Mouse (Mus musculus) hindlimb bud, embryonic 11.5 days (tissue): ENCODE results near the gene Nudt3.

Experiments used
- DNase-seq: peaks from one replicate; pipeline ENCODE4 v3.0.0-alpha.2; 2012; ENCODE audit warnings: low read depth, low spot score; ENCODE audit errors: extremely low spot score

The Nudt3 gene

GRCm38 (mm10) chr17:27603522-27604234 lies 19.6 kb downstream of the Nudt3 start:
- DNase-seq, result no peak

- DNase-seq, result no peak
Observed at GRCm38 (mm10) chr17:27603036-27603435, 20.3 kb downstream of the Nudt3 start.

GRCm38 (mm10) chr17:27600869-27601268 lies 22.4 kb downstream of the Nudt3 start:
- no peak for DNase-seq

DNA sequence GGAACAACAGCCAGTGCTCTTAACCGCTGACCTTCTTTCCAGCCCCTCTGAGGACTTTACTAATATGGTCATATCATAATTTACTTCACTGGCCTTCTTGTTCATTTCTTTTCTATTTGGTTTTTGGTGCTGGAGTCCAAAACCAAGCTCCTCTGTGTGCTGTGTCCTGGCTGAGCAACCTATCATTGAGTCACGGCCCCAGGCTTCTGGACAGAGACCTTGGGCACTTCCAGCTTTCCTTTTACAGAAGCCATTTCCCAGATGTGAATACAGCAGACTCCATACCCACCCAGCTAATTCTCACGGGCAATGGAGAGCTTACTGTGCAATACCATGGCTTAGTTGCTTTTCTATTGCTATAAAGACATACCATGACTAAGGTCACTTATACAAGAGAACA lies 23.0 kb downstream of the Nudt3 start:
- DNase-seq, result no peak

GRCm38 (mm10) chr17:27596376-27597190 lies 26.7 kb downstream of the Nudt3 start:
- no peak for DNase-seq

DNA sequence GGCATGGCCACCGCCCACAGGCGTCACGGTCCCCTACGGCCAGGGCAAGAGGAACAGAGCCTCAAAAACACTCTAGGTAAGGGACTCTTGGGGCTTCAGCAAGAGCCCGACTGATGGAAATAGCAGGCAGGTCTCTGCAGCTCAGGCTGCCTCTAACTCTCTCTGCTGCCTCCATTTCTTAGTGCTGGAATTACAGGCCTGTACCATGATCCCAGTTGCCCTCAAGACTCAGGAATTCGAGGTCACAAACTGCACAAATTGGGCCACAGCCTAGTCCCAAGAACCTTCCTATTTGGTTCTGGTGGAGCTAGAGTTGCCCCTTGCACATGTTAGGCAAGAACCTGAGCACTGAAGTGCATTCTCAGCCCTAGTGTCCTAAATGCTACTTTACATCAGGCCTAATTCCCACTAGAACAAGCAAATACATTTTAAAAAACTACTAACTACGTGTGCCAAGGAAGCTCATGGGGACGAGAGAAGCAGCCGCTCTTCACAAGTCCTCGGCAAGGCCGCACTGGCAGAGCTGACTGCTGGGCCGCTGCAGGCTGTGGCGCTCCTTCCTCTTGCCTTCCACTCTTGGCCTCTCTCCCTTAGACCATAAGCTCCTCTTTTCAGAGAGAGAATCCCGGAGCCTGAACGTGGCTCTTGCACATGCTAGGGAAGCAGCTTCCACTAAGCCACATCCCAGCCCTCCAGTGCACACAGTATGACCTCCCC lies 27.5 kb downstream of the Nudt3 start:
- DNase-seq, result no peak

- no peak for DNase-seq
Observed at GRCm38 (mm10) chr17:27592565-27592910, 30.8 kb downstream of the Nudt3 start.

GRCm38 (mm10) chr17:27591826-27592564 lies 31.3 kb downstream of the Nudt3 start:
- no peak for DNase-seq

DNA sequence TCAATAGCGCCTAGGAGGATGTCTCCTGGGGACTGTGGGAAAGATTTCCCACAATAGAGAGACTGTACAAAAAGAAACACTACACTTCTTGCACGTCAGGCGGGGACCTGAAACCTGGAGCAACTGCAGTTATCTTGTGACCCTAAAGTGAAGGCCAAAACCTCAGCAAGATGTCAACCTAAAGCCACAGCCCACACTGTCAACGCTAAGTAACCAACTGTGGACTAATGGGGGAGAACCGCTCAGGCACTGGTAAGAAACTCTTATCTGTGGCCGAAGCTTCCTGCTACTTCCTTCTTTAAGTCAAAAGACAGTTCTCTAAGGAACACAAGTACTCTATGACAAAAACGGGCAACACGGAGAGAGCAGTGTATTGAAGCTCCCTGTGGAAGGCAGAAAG lies 35.1 kb downstream of the Nudt3 start:
- no peak for DNase-seq

DNA sequence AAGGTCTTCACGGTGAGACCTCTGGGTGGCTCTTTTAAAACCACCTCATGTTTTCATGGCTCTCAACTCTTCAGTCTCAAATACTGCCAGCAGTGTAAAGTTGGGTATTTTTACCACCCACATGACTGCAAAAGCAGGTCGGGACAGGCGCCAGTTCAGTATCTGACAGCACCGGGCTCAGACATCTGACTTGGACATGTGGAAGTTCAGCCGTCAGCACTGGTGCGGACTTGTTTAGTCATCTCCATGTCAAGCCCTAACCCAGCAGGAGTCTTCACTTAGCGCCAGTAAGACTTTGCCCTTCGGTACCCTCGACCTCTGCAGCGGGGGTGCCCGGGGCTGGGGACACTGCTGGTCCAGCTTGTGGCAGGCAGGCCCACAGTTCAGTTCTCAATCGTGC lies 36.0 kb downstream of the Nudt3 start:
- no peak for DNase-seq

DNA sequence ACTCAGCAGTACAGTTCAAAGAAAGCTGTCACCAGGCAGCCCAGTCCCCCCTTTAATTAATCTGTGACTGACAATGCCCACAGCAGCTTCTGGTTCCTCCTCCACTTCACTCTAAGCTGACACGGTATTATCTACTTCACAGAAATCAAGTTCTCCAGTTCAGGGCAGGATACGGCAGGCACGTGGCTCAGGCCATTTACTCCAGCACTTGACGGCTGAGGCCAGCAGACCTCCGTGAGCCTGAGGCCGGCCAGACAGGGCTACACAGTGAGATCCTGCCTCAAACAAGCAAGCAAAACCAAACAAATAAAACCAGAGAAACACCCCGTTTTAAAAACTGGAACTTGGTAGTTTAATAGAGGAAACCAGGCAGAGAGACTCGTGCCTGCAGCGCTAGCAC lies 36.6 kb downstream of the Nudt3 start:
- DNase-seq, result no peak

GRCm38 (mm10) chr17:27583185-27583894 lies 40.0 kb downstream of the Nudt3 start:
- DNase-seq, result no peak

DNA sequence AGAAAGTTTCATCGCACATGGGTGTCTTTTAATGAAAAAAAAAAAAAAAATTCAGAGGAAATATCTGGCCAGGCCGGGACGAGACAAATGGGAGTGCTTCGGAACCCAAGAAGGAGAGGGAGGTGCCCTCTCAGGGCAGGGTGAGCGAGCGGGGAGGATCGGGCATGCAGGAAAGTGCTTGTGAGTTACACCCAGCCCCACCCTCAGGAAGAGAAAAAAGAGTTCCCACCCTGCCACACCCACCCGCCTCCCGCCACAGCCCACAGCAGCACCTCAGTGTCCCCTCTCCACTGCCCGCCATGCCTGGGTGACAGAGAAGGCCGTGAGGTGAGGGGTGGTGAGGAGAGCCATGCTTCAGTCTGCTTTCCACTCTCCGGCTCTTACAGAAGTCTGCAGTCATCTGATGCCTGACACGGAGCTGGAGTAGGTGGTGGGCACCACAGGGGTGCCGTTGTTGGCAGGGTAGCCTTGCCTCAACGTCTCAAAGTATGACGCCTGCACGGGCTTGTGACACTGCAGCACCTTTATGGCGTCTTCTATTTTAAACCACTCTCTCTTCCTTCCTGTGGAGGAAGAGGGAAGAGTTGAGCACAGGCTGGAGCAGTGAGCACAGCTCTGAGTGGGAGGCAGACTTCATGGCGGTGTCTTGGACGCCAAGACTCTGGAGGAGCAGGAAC lies 42.8 kb downstream of the Nudt3 start:
- DNase-seq, result no peak

GRCm38 (mm10) chr17:27579816-27580215 lies 43.5 kb downstream of the Nudt3 start:
- no peak for DNase-seq

GRCm38 (mm10) chr17:27578487-27578886 lies 44.8 kb downstream of the Nudt3 start:
- no peak for DNase-seq

GRCm38 (mm10) chr17:27577468-27577867 lies 45.8 kb downstream of the Nudt3 start:
- no peak for DNase-seq

DNA sequence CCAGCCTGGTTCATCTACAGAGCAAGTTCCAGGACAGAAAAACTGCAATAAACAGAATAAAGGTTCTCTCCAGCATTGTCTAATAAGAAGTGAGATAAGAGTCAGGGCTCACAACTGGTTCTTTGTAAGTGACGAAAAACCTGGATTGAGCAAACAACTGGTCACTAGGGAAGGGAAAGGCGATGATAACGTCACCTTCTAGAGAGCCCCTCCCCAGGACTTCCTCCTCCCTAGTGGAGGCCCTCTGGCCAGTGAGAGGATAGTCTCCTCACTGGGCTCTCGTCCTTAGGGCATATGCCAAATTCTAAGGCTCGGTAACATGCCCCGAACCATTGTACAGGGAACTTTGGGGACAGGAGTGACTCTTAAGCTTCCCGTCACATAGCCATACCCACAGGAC lies 47.2 kb downstream of the Nudt3 start:
- DNase-seq, result no peak

DNA sequence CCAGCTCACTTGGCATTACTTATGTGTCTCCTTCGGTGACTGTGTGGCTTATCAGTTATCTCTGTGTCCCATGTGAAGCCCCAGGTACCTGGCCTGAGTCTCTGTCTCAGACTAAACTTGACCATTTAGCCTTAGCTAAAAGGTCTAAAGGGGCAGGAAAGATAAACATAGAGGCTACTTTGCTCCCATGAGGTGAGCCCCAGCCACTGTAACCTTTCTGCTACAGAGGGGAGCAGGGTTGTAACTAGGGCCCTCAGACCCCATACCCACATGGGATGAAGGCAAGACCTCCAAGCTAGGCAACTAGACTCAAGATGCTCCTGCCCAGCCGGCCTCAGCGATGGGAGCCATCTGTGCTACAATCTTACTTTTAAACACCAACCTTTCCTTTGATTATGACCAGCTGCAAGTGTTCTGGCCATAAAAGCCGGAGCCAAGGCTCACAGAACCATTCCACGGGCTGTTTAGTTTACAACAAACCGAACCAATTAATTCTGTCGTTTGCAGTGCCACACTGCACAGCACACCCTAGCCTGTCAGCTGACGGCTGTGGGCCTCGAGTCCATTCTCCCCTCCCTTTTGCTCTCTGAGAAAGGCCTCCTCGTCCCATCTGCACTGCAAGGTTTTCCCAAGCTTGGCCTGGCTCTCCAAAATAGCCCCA lies 48.0 kb downstream of the Nudt3 start:
- no peak for DNase-seq

DNA sequence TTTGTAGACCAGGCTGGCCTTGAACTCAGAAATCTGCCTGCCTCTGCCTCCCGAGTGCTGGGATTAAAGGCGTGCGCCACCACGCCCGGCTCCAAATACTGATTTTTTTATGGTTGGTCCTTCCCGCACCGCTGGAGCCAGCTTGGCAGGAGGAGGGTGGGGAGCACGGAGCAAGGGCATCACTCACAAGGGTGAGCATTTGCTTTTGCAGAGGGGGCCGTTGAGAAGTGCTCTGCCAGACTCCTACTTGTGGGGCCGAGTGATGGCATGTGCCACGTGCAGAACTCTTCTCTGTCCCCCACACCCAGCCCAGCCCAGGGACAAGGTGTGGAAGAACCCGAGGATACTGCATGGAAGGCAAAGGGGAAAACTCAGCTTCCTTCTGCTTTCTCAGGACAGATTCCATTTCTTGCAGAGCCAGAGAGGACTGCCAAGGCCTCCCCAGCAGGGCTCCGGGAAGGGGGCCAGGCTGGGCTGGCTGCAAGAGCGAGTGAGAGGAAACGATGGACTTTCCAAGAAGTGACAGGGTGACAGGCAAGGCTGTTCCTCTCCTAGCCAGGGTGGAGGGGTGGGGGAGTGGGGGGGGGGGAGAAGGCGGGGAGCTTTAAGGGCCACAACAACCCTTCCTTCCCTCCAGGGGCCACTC lies 48.7 kb downstream of the Nudt3 start:
- DNase-seq, result no peak
